Mouse (Mus musculus) liver, postnatal 0 days (tissue): Measurements from ENCODE around the gene Klhl29.

Source experiments
- CTCF ChIP-seq: sonication (generic); IDR thresholded peaks from 2 replicates; pipeline ENCODE4 v1.5.1; 2016; ENCODE audit warnings: antibody characterized with exemption, low read depth
- EP300 ChIP-seq: IDR thresholded peaks from 2 replicates; pipeline ENCODE4 v1.6.1; 2016; ENCODE audit warnings: antibody characterized with exemption, low read depth, mild to moderate bottlenecking

GRCm38 (mm10) chr12:5305466-5305865 is 70.0 kb downstream of the Klhl29 start:
- TF ChIP-seq EP300 (no peak), CTCF (no peak)
